Mouse (Mus musculus): ENCODE measurements at regions not wholly inside any gene's neighbourhood (a gene's known extent, or its start where the extent isn't known, plus 50 kb on each side); places are given as distances from the start of the nearest gene placed in this dataset.

GRCm38 (mm10) chr2:160439028-160439427 lies 72.2 kb upstream of the Mafb start:
- TF ChIP-seq CTCF (IDR thresholded peaks at IDR 0.05; ENCODE audit: extremely low read depth, insufficient read depth, low read length) (no peak), POLR2A (IDR thresholded peaks at IDR 0.05; ENCODE audit: extremely low read depth, insufficient read depth, low read length) (no peak)

Measured in cortical plate, adult 2 months (tissue).